Mouse (Mus musculus) hindbrain, embryonic 12.5 days (tissue): Measurements from ENCODE around the gene Dgkd. TPM values are rescaled to one million over a fixed set of nuclear protein-coding genes. Genes with fewer than 3 reads are reported as not detected.

Source experiments
- ATAC-seq: fragments of 200-750 bp; cut with Nextera tagmentation; 2 replicates; pipeline ENCODE4 v1.8.0; 2017; ENCODE audit warnings: moderate TSS enrichment; ENCODE audit not compliant: low FRiP score
- H3K27ac ChIP-seq: fragments of 300-500 bp; sonication (generic); 2 replicates; pipeline ENCODE4 v1.5.1; 2016; ENCODE audit warnings: mild to moderate bottlenecking
- H3K27me3 ChIP-seq: fragments of 300-500 bp; sonication (generic); 2 replicates; pipeline ENCODE4 v1.6.1; 2016; ENCODE audit warnings: mild to moderate bottlenecking
- H3K36me3 ChIP-seq: fragments of 300-500 bp; sonication (generic); 2 replicates; pipeline ENCODE4 v1.6.1; 2016; ENCODE audit warnings: mild to moderate bottlenecking
- H3K4me1 ChIP-seq: fragments of 300-500 bp; sonication (generic); 2 replicates; pipeline ENCODE4 v1.6.1; 2016
- H3K4me2 ChIP-seq: fragments of 300-500 bp; sonication (generic); replicated peaks from 2 replicates; pipeline ENCODE4 v1.6.1; 2016; ENCODE audit warnings: mild to moderate bottlenecking
- H3K4me3 ChIP-seq: fragments of 300-500 bp; sonication (generic); 2 replicates; pipeline ENCODE4 v1.5.1; 2016; ENCODE audit warnings: mild to moderate bottlenecking
- H3K9ac ChIP-seq: fragments of 300-500 bp; sonication (generic); 2 replicates; pipeline ENCODE4 v1.6.1; 2016; ENCODE audit warnings: mild to moderate bottlenecking, moderate library complexity
- H3K9me3 ChIP-seq: fragments of 300-500 bp; sonication (generic); replicated peaks from 2 replicates; pipeline ENCODE4 v1.6.1; 2016; ENCODE audit warnings: mild to moderate bottlenecking
- WGBS: fragments of 180-500 bp; shearing (Covaris S2); methylation state at CpG from one replicate; pipeline ENCODE4 v1.1.7; 2016; 5-methylcytosine and 5-hydroxymethylcytosine counted together
- polyA plus RNA-seq: library from polyadenylated mRNA; unstranded; fragments of >200 nt; fragmentation: Nextera tagmentation; extraction: Ambion mirVana; gene quantifications from 2 replicates; pipeline ENCODE4 v1.2.1, GENCODE M21; 2016

Gene Dgkd
- polyA plus RNA-seq, 1 experiment from 2014 or later: 39.1 TPM

GRCm38 (mm10) chr1:87852081-87852790, 851 bp upstream of the Dgkd start:
- WGBS: 56% methylated on average over 5 of the region's 5 CpGs

DNA sequence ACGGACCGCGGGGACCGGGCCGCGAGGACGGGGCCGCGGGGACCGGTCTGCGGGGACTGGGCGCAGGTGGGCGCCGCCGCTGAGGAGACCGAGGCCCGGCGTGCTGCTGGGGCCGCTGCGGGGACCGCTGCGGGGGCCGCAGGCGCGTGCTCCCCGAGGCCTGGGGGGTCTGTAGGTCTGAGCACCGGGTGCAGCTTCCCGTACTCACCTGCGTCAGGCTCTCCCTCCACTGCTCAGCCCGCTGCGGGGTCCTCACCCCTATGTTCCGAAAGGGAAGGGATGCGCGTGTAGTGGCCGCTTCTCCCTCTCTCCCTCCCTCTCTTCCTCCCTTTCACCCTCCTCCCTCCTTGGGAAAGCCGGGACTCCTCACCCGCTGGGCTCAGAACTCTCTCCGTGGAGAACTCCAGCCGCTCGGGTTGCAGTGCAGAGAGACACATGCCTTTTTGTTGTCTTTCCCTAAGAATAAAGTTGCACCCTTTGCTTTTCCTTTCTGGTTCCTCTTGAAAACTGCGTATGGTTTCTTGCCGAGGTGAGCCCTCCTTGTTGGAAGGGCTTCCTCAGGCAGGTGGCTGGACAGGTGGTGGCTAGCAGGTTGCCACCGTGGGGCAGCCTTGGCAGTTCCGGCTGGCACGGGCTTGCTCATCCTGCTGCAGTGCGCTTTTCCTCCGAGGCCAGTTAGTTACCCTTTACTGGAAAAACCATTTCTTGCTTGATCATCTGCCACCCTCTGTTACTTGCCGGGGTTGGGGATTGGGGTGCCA, 694 bp downstream of the Dgkd start:
- H3K36me3 ChIP-seq: no peaks in the 10 kb centered on the region
- peaks cover 22% of the 10 kb centered on the region for H3K4me1 ChIP-seq
- H3K4me2 ChIP-seq: peak overlapping the region; percentile 84
- H3K9ac ChIP-seq: peak overlapping the region; percentile 95
- peak overlapping the region; percentile 71 for H3K27ac ChIP-seq
- peak; percentile 78 for ATAC-seq
- WGBS: under 1% methylated on average over 29 of the region's 48 CpGs
- H3K4me3 ChIP-seq: peak overlapping the region; percentile 97
- H3K9me3 ChIP-seq: no peaks in the 10 kb centered on the region
- no peaks in the 10 kb centered on the region for H3K27me3 ChIP-seq

More at GRCm38 (mm10) chr1:87852081-87852790, 851 bp upstream of the Dgkd start:
- no peaks in the 10 kb centered on the region for H3K9me3 ChIP-seq
- no peak for ATAC-seq
- no peaks in the 10 kb centered on the region for H3K36me3 ChIP-seq
- H3K27me3 ChIP-seq: no peaks in the 10 kb centered on the region
- H3K4me3 ChIP-seq: 0 out of 2 replicates have a peak overlapping the region, but pooled peaks have one; percentile 97
- H3K4me1 ChIP-seq: peaks cover 26% of the 10 kb centered on the region
- H3K9ac ChIP-seq: no peak overlapping the region
- H3K27ac ChIP-seq: no peak overlapping the region
- peak overlapping the region; percentile 84 for H3K4me2 ChIP-seq

- H3K27ac ChIP-seq: no peak overlapping the region
- H3K4me3 ChIP-seq: peak overlapping the region; percentile 97
- no peaks in the 10 kb centered on the region for H3K36me3 ChIP-seq
- peaks cover 22% of the 10 kb centered on the region for H3K4me1 ChIP-seq
- H3K27me3 ChIP-seq: no peaks in the 10 kb centered on the region
- H3K9me3 ChIP-seq: no peaks in the 10 kb centered on the region
- peak overlapping the region; percentile 84 for H3K4me2 ChIP-seq
- no peak for ATAC-seq
- H3K9ac ChIP-seq: peak overlapping the region; percentile 95; the same call in 1 of the 2 replicates
- 25% methylated on average over 6 of the region's 6 CpGs for WGBS
These were observed 1.3 kb downstream of the Dgkd start for GRCm38 (mm10) chr1:87854411-87854810.

DNA sequence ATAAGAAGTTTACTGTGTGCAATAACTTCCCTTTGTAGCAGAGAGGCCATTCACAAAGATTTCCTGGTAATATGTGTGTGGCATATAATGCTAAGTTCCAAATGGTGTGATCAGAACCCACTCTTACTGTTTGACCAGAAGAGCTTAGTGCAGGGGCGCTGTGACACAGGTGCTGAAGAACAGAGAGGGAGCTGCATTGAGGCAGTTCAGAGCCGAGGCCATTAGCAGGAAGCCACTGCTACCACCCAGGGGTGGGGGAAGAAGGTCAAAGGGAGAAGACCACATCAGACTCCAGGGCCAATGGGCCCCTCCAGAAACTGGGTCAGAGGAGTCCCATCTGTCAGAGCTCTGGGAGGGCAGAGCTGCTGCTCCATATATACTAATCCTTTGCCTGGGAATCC, 1.8 kb downstream of the Dgkd start:
- Histone ChIP-seq H3K4me1 (peaks cover 22% of the 10 kb centered on the region), H3K4me2 (peak overlapping the region; percentile 84), H3K27ac (no peak overlapping the region), H3K4me3 (0 out of 2 replicates have a peak overlapping the region, but pooled peaks have one; percentile 97), H3K9ac (no peak overlapping the region), H3K27me3 (no peaks in the 10 kb centered on the region), H3K9me3 (no peaks in the 10 kb centered on the region), H3K36me3 (no peaks in the 10 kb centered on the region)
- 37% methylated on average over 2 of the region's 2 CpGs for WGBS
- ATAC-seq: no peak

DNA sequence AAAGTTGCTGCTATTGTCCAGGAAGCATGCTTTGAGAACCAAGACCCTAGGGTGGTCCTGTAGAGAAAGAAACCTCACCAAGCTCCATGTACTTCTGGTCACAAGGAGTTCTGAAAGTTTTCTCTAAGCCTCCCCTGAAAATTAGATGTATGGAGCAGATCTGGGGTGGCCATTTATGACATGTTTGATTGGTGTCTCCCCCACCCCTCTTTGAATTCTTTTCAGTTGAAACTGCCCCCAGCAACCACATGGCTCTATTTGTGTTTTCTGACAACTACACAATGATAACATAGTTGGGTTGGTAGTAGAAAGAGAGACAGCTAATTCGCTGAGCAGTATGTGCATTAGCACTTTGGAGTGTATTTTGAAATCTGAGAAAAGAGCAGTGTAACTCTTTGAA, 2.4 kb downstream of the Dgkd start:
- Histone ChIP-seq H3K9me3 (no peaks in the 10 kb centered on the region), H3K27ac (no peak overlapping the region), H3K4me2 (peak overlapping the region; percentile 84; the same call in 1 of the 2 replicates), H3K4me3 (no peak overlapping the region), H3K27me3 (no peaks in the 10 kb centered on the region), H3K36me3 (no peaks in the 10 kb centered on the region), H3K9ac (no peak overlapping the region), H3K4me1 (peaks cover 22% of the 10 kb centered on the region)
- WGBS: 90% methylated on average over 1 of the region's 1 CpGs
- ATAC-seq: no peak

DNA sequence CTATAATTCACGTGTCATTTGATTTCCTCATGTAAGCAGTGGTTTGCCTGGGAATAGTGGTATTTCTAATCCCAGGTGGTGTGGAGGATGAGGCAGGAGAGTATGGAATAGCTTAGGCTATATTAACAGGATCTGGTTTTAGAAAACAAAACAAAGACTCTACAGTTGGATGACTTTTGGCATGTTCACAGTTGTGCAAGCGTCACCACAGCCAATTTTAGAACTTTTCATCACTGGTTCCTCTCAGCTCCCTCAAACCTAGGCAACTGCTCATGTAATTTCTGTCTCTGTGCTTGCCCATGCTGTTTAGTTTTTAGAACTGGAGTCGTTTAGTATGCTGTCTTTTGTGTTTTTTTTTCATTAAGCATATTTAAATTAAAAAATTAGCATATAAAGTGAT, 3.7 kb downstream of the Dgkd start:
- peaks cover 22% of the 10 kb centered on the region for H3K4me1 ChIP-seq
- no peaks in the 10 kb centered on the region for H3K27me3 ChIP-seq
- H3K27ac ChIP-seq: no peak overlapping the region
- no peak overlapping the region for H3K4me3 ChIP-seq
- 90% methylated on average over 3 of the region's 3 CpGs for WGBS
- H3K9me3 ChIP-seq: no peaks in the 10 kb centered on the region
- H3K4me2 ChIP-seq: no peak overlapping the region
- no peaks in the 10 kb centered on the region for H3K36me3 ChIP-seq
- no peak for ATAC-seq
- H3K9ac ChIP-seq: no peak overlapping the region

DNA sequence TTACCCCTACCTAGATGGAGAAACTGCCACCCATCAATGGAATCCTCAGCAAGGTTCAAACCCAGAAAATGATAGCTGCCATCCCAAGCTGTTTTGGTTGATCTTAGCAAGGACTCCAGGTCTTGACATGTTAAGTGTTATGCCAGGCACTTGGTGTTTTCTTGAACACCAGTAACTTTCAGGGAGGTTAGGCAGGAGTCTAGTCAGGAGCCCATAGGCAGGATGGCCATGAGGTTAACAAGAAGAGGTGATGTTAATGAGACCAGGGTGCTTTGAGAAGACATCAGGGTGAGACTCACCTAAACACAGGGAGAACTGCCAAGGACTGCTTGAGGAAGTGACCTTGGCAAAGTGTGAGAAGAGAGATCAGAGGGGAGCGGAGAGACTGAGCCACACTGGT, 4.9 kb downstream of the Dgkd start:
- Histone ChIP-seq H3K27ac (no peak overlapping the region), H3K4me2 (no peak overlapping the region), H3K9me3 (no peaks in the 10 kb centered on the region), H3K9ac (no peak overlapping the region), H3K27me3 (no peaks in the 10 kb centered on the region), H3K4me1 (peaks cover 18% of the 10 kb centered on the region), H3K4me3 (no peak overlapping the region), H3K36me3 (no peaks in the 10 kb centered on the region)
- WGBS: 96% methylated on average over 1 of the region's 1 CpGs
- no peak for ATAC-seq

DNA sequence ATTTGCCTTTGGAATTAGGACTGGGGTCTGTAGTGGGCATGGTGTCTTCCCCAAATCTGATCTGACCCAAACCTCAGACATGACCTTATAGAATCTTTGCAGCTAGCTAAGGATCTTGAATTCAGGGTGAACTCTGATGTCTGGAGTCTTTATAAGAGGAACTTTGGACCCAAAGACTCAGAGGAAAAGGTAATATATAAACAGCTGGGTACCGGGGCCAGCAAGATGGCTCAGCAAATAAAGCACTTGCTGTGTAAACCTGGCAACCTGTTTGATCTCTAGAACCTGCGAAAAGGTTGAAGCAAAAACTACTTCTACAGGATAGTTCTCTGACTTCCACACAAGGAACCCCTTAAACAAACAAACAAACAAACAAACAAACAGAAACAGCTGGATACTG, 5.4 kb downstream of the Dgkd start:
- H3K9ac ChIP-seq: no peak overlapping the region
- no peak overlapping the region for H3K4me2 ChIP-seq
- H3K9me3 ChIP-seq: no peaks in the 10 kb centered on the region
- 96% methylated on average over 2 of the region's 2 CpGs for WGBS
- ATAC-seq: no peak
- H3K27me3 ChIP-seq: no peaks in the 10 kb centered on the region
- no peaks in the 10 kb centered on the region for H3K36me3 ChIP-seq
- H3K27ac ChIP-seq: no peak overlapping the region
- H3K4me3 ChIP-seq: no peak overlapping the region
- peaks cover 18% of the 10 kb centered on the region for H3K4me1 ChIP-seq

DNA sequence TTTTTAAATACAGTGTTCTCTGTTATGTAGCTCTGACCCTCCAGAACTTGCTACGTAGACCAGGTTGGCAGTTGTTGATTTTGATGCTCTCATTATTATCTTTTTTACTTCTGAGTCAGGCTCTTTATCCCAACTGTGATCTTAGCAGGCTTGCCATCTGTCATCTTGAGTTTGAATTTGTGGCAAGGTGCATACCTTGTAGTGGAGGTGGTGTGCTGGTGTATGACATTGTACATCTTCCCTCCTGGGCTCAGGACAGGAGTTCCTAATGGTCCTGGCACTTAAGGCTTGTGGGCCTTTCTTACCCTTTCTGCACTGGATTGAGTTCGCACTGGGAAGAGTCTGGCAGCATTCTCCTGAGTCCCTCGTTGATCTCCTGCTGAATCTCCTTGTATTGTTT, 10.5 kb downstream of the Dgkd start:
- Histone ChIP-seq H3K27me3 (no peaks in the 10 kb centered on the region), H3K9me3 (no peaks in the 10 kb centered on the region), H3K4me2 (no peak overlapping the region), H3K4me3 (no peak overlapping the region), H3K36me3 (no peaks in the 10 kb centered on the region), H3K9ac (no peak overlapping the region), H3K4me1 (0 out of 2 replicates have a peak, but pooled peaks cover 2% of the 10 kb centered on the region), H3K27ac (no peak overlapping the region)
- 71% methylated on average over 3 of the region's 3 CpGs for WGBS
- no peak for ATAC-seq

DNA sequence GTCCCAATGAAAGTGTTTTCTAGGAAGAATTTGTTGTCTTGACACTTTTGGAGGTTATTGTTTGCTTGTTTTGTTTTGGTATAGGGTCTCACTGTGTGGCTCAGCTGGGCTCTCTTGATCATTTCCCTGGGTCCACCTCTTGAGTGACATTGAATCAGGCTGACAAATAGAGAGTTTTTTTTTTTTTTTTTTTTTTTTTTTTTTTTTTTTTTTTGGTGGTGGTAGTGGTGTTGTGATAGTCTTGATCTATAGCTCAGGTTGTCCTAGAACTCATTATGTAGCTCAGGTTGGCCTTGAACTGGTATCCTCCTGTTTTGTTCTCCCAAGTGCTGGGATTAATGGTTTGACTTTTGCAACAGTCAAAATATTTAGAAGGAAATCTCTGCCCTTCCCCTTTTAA, 11.8 kb downstream of the Dgkd start:
- H3K27me3 ChIP-seq: no peaks in the 10 kb centered on the region
- no peaks in the 10 kb centered on the region for H3K9me3 ChIP-seq
- H3K4me2 ChIP-seq: no peak overlapping the region
- H3K4me1 ChIP-seq: 0 out of 2 replicates have a peak, but pooled peaks cover 2% of the 10 kb centered on the region
- no peak overlapping the region for H3K27ac ChIP-seq
- H3K9ac ChIP-seq: no peak overlapping the region
- no peaks in the 10 kb centered on the region for H3K36me3 ChIP-seq
- no peak for ATAC-seq
- no peak overlapping the region for H3K4me3 ChIP-seq

DNA sequence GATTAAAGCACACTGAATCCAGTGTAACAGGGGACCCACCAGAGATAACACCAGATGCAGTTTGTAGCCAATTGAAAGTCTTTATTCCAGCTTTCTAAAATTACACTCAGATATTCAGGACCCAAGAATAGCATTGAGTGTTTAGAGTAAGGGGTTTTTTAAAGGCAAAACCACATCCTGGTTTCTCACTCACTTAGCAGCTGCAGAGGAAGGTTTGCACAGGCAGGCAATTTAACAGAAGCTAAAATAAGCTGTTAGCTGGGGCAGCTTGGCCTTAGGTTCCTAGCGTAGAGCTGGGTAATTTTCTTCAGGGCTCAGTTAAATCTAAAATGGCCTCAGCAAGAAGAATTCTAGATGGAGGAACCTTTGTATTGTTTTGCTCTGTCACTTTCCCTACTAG, 13.6 kb downstream of the Dgkd start:
- Histone ChIP-seq H3K4me1 (0 out of 2 replicates have a peak, but pooled peaks cover 2% of the 10 kb centered on the region), H3K4me2 (no peak overlapping the region), H3K27me3 (no peaks in the 10 kb centered on the region), H3K9ac (no peak overlapping the region), H3K27ac (no peak overlapping the region), H3K9me3 (no peaks in the 10 kb centered on the region), H3K36me3 (no peaks in the 10 kb centered on the region), H3K4me3 (no peak overlapping the region)
- 93% methylated on average over 1 of the region's 1 CpGs for whole genome bisulfite sequencing
- no peak for ATAC-seq

GRCm38 (mm10) chr1:87871546-87871945, 18.5 kb downstream of the Dgkd start:
- H3K4me2 ChIP-seq: no peak overlapping the region
- H3K27ac ChIP-seq: no peak overlapping the region
- no peaks in the 10 kb centered on the region for H3K4me1 ChIP-seq
- ATAC-seq: no peak
- no peaks in the 10 kb centered on the region for H3K9me3 ChIP-seq
- no peaks in the 10 kb centered on the region for H3K36me3 ChIP-seq
- no peaks in the 10 kb centered on the region for H3K27me3 ChIP-seq
- no peak overlapping the region for H3K9ac ChIP-seq
- no peak overlapping the region for H3K4me3 ChIP-seq
